Mouse (Mus musculus): ENCODE results near the gene Abcb1b.
A peak's percentile ranks its signal among the peaks of the same experiment; 100 is the strongest.
"Not testable (repeated sequence)": the region's sequence is repeated elsewhere in the genome, so short reads cannot be mapped to it uniquely, and the experiment has no call there.

The Abcb1b gene

GRCm38 (mm10) chr5:8797987-8798751 lies at the start of gene Abcb1b:
Gene Abcb1b, plus strand, starts transcription at chr5:8798147.
- peak; percentile 53 for DNase-seq

- no peak for DNase-seq
These were observed 25.1 kb upstream of the Abcb1b start for GRCm38 (mm10) chr5:8772866-8773265.

- no peak for DNase-seq
These were observed 19.6 kb upstream of the Abcb1b start for GRCm38 (mm10) chr5:8778311-8778710.

- DNase-seq: no peak
These were observed 19.2 kb upstream of the Abcb1b start for GRCm38 (mm10) chr5:8778751-8779150.

GRCm38 (mm10) chr5:8792281-8792680 lies 5.7 kb upstream of the Abcb1b start:
- no peak for DNase-seq

- no peak for DNase-seq
These were observed 787 bp downstream of the Abcb1b start for GRCm38 (mm10) chr5:8798752-8799115.

- no peak for DNase-seq
These were observed 7.8 kb downstream of the Abcb1b start for GRCm38 (mm10) chr5:8805742-8806141.

GRCm38 (mm10) chr5:8807137-8808004 lies 9.4 kb downstream of the Abcb1b start:
- no peak for DNase-seq

- no peak for DNase-seq
These were observed 15.9 kb downstream of the Abcb1b start for GRCm38 (mm10) chr5:8813872-8814271.

- DNase-seq: no peak
These were observed 22.0 kb downstream of the Abcb1b start for GRCm38 (mm10) chr5:8819635-8820591.

- DNase-seq: not testable (repeated sequence)
These were observed 22.7 kb downstream of the Abcb1b start for GRCm38 (mm10) chr5:8820592-8821104.

GRCm38 (mm10) chr5:8838661-8839438 lies 40.9 kb downstream of the Abcb1b start:
- DNase-seq: no peak

- no peak for DNase-seq
These were observed 41.7 kb downstream of the Abcb1b start for GRCm38 (mm10) chr5:8839651-8840050.

GRCm38 (mm10) chr5:8840887-8841286 lies 42.9 kb downstream of the Abcb1b start:
- peak; percentile 61 for DNase-seq

- no peak for DNase-seq
These were observed 44.9 kb downstream of the Abcb1b start for GRCm38 (mm10) chr5:8842815-8843214.

GRCm38 (mm10) chr5:8848607-8849575 lies 50.9 kb downstream of the Abcb1b start:
- not testable (repeated sequence) for DNase-seq

- DNase-seq: no peak
These were observed 52.9 kb downstream of the Abcb1b start for GRCm38 (mm10) chr5:8850851-8851250.

- no peak for DNase-seq
These were observed 59.3 kb downstream of the Abcb1b start for GRCm38 (mm10) chr5:8857201-8857600.

GRCm38 (mm10) chr5:8861811-8862210 lies 63.9 kb downstream of the Abcb1b start:
- no peak for DNase-seq

- no peak for DNase-seq
These were observed 65.8 kb downstream of the Abcb1b start for GRCm38 (mm10) chr5:8863580-8864337.

Data from lung, postnatal 14 days (tissue).